Mouse (Mus musculus) layer of hippocampus, adult 2 months (tissue): ENCODE measurements around the gene Nudt8. TPM values are rescaled to one million over a fixed set of nuclear protein-coding genes. Genes with fewer than 3 reads are reported as not detected.
A peak's percentile ranks its signal among the peaks of the same experiment; 100 is the strongest.
"Not testable (repeated sequence)": the region's sequence is repeated elsewhere in the genome, so short reads cannot be mapped to it uniquely, and the experiment has no call there.

Experiments used
- DNase-seq, 2 experiments: peaks; one replicate each; pipeline ENCODE4 v3.0.0; 2022; ENCODE audit warnings: low spot score in 2 of 2
- H3K27ac ChIP-seq: fragments of 200-600 bp; 2 replicates; pipeline ENCODE4 v1.8.1; 2022
- H3K4me3 ChIP-seq: fragments of 200-600 bp; 2 replicates; pipeline ENCODE4 v1.8.1; 2022; ENCODE audit warnings: mild to moderate bottlenecking
- CTCF ChIP-seq: fragments of 200-600 bp; conservative IDR thresholded peaks from 2 replicates; pipeline ENCODE4 v1.8.1; 2022; ENCODE audit warnings: antibody characterized with exemption, mild to moderate bottlenecking, moderate library complexity
- total RNA-seq, 2 experiments: library from RNA; stranded (reverse); gene quantifications; 2 replicates each; pipeline ENCODE4 v1.2.3; 2021

Nudt8 gene
- total RNA-seq, 2 experiments from 2014 or later = 10.2 to 10.7 TPM

- no peak overlapping the region for H3K4me3 ChIP-seq
- peak; percentile 59 for TF ChIP-seq CTCF
- H3K27ac ChIP-seq = no peak overlapping the region
- no peak for DNase-seq
Measured at GRCm38 (mm10) chr19:3966330-3967075, 33.9 kb upstream of the Nudt8 start.

GRCm38 (mm10) chr19:3967258-3967657 is 33.1 kb upstream of the Nudt8 start:
- no peak for TF ChIP-seq CTCF
- H3K27ac ChIP-seq = no peak overlapping the region
- no peak overlapping the region for H3K4me3 ChIP-seq
- no peak for DNase-seq

- TF ChIP-seq CTCF = no peak
- DNase-seq = no peak
- no peak within 1 kb of the TSS for H3K4me3 ChIP-seq
- H3K27ac ChIP-seq = no peak within 1 kb of the TSS
Measured at GRCm38 (mm10) chr19:3972229-3972628, 28.2 kb upstream of the Nudt8 start, which contains the start of gene Aldh3b2. Aldh3b2 (plus strand) TSS chr19:3972328.

GRCm38 (mm10) chr19:3974608-3975007 is 25.8 kb upstream of the Nudt8 start:
- DNase-seq, H3K27ac ChIP-seq, H3K4me3 ChIP-seq: not testable (repeated sequence)

- H3K4me3 ChIP-seq = no peak overlapping the region
- TF ChIP-seq CTCF = no peak
- no peak overlapping the region for H3K27ac ChIP-seq
- DNase-seq = no peak
Measured at GRCm38 (mm10) chr19:3975866-3976265, 24.5 kb upstream of the Nudt8 start.

GRCm38 (mm10) chr19:3980309-3980708 is 20.1 kb upstream of the Nudt8 start:
- peak overlapping the region; percentile 41; the same call in 1 of the 2 replicates for H3K27ac ChIP-seq
- peak; percentile 81 to 89 for DNase-seq
- no peak overlapping the region for H3K4me3 ChIP-seq
- TF ChIP-seq CTCF = peak; percentile 95

- no peak for TF ChIP-seq CTCF
- no peak for DNase-seq
- no peak overlapping the region for H3K4me3 ChIP-seq
Measured at GRCm38 (mm10) chr19:3980917-3981316, 19.5 kb upstream of the Nudt8 start.

GRCm38 (mm10) chr19:3983527-3984200 is 16.7 kb upstream of the Nudt8 start:
- TF ChIP-seq CTCF = no peak
- Histone ChIP-seq H3K4me3 (no peak overlapping the region), H3K27ac (peak overlapping the region; percentile 48)
- DNase-seq = no peak

More at GRCm38 (mm10) chr19:3980917-3981316, 19.5 kb upstream of the Nudt8 start:
- H3K27ac ChIP-seq = no peak overlapping the region

- DNase-seq = no peak
Measured at GRCm38 (mm10) chr19:3985261-3985681, 15.1 kb upstream of the Nudt8 start.

GRCm38 (mm10) chr19:3986334-3986733 is 14.0 kb upstream of the Nudt8 start, which contains the start of gene Acy3:
Acy3 (plus strand) TSS chr19:3986570.
- DNase-seq = peak; percentile 40 to 52
- Histone ChIP-seq H3K4me3 (no peak within 1 kb of the TSS), H3K27ac (peak within 1 kb of the TSS; percentile 67; the same call in 1 of the 2 replicates)
- no peak for TF ChIP-seq CTCF

More at GRCm38 (mm10) chr19:3985261-3985681, 15.1 kb upstream of the Nudt8 start:
- Histone ChIP-seq H3K4me3 (no peak overlapping the region), H3K27ac (no peak overlapping the region)
- TF ChIP-seq CTCF = no peak

GRCm38 (mm10) chr19:3988066-3988465 is 12.3 kb upstream of the Nudt8 start:
- TF ChIP-seq CTCF = no peak
- DNase-seq = no peak
- H3K27ac ChIP-seq = no peak overlapping the region
- no peak overlapping the region for H3K4me3 ChIP-seq

- H3K27ac ChIP-seq = no peak overlapping the region
- TF ChIP-seq CTCF = peak; percentile 45
- no peak overlapping the region for H3K4me3 ChIP-seq
- DNase-seq = no peak
Measured at GRCm38 (mm10) chr19:3988750-3989149, 11.6 kb upstream of the Nudt8 start.

- DNase-seq = no peak
- H3K27ac ChIP-seq = no peak overlapping the region
- no peak for TF ChIP-seq CTCF
- no peak overlapping the region for H3K4me3 ChIP-seq
Measured at GRCm38 (mm10) chr19:3990804-3991203, 9.6 kb upstream of the Nudt8 start.
